Mouse (Mus musculus) lung, embryonic 14.5 days (tissue): ENCODE measurements around the gene Hmcn2. TPM values are rescaled to one million over a fixed set of nuclear protein-coding genes. Genes with fewer than 3 reads are reported as not detected.
A peak's percentile ranks its signal among the peaks of the same experiment; 100 is the strongest.

ENCODE experiments used
- ATAC-seq: fragments of 200-750 bp; cut with Nextera tagmentation; 2 replicates; pipeline ENCODE4 v1.8.0; 2017; ENCODE audit warnings: mild to moderate bottlenecking, moderate TSS enrichment, moderate library complexity; ENCODE audit not compliant: insufficient read depth
- DNase-seq: peaks from one replicate; pipeline ENCODE4 v3.0.0-alpha.2; 2015
- H3K27ac ChIP-seq: fragments of 300-500 bp; sonication (generic); 2 replicates; pipeline ENCODE4 v1.5.1; 2014; ENCODE audit warnings: low read depth, mild to moderate bottlenecking, moderate library complexity
- H3K27me3 ChIP-seq: fragments of 300-500 bp; sonication (generic); 2 replicates; pipeline ENCODE4 v1.6.1; 2014; ENCODE audit warnings: low read length, control low read depth; ENCODE audit not compliant: insufficient read depth
- H3K36me3 ChIP-seq: fragments of 300-500 bp; sonication (generic); 2 replicates; pipeline ENCODE4 v1.6.1; 2014; ENCODE audit warnings: control low read depth; ENCODE audit not compliant: insufficient read depth
- H3K4me1 ChIP-seq: fragments of 300-500 bp; sonication (generic); 2 replicates; pipeline ENCODE4 v1.6.1; 2014; ENCODE audit warnings: antibody characterized with exemption, control low read depth; ENCODE audit not compliant: insufficient read depth
- H3K4me2 ChIP-seq: fragments of 300-500 bp; sonication (generic); 2 replicates; pipeline ENCODE4 v1.6.1; 2014; ENCODE audit warnings: mild to moderate bottlenecking
- H3K4me3 ChIP-seq: fragments of 300-500 bp; sonication (generic); 2 replicates; pipeline ENCODE4 v1.5.1; 2014; ENCODE audit warnings: low read depth, low read length
- H3K9ac ChIP-seq: fragments of 300-500 bp; sonication (generic); 2 replicates; pipeline ENCODE4 v1.6.1; 2014
- H3K9me3 ChIP-seq: fragments of 300-500 bp; sonication (generic); 2 replicates; pipeline ENCODE4 v1.6.1; 2016; ENCODE audit warnings: low read depth, low read length, control low read depth
- CTCF ChIP-seq: IDR thresholded peaks from 2 replicates; pipeline ENCODE4 v1.5.1; 2016; ENCODE audit warnings: antibody characterized with exemption, low read depth
- WGBS: fragments of 180-500 bp; shearing (Covaris S2); extraction: QIAGEN DNeasy Blood & Tissue Kit; methylation state at CpG from one replicate; pipeline ENCODE4 v1.1.7; 2014; 5-methylcytosine and 5-hydroxymethylcytosine counted together
- polyA plus RNA-seq: library from polyadenylated mRNA; unstranded; fragments of >200 nt; fragmentation: Nextera tagmentation; extraction: Ambion mirVana; gene quantifications from 2 replicates; pipeline ENCODE4 v1.2.1, GENCODE M21; 2014

Gene Hmcn2
- polyA plus RNA-seq, 1 experiment from 2014 or later: 1.3 TPM

GRCm38 (mm10) chr2:31454280-31454679 lies 140.1 kb downstream of the Hmcn2 start:
- no peak overlapping the region for H3K4me3 ChIP-seq
- H3K9me3 ChIP-seq: no peaks in the 10 kb centered on the region
- ATAC-seq: peak; percentile 45; the same call in 1 of the 2 replicates
- peaks cover 14% of the 10 kb centered on the region for H3K4me1 ChIP-seq
- no peak for TF ChIP-seq CTCF
- WGBS: 35% methylated on average over 8 of the region's 8 CpGs
- peak; percentile 76 for DNase-seq
- peak overlapping the region; percentile 65 for H3K27ac ChIP-seq
- H3K36me3 ChIP-seq: no peaks in the 10 kb centered on the region
- no peak overlapping the region for H3K9ac ChIP-seq
- no peaks in the 10 kb centered on the region for H3K27me3 ChIP-seq
- H3K4me2 ChIP-seq: no peak overlapping the region

DNA sequence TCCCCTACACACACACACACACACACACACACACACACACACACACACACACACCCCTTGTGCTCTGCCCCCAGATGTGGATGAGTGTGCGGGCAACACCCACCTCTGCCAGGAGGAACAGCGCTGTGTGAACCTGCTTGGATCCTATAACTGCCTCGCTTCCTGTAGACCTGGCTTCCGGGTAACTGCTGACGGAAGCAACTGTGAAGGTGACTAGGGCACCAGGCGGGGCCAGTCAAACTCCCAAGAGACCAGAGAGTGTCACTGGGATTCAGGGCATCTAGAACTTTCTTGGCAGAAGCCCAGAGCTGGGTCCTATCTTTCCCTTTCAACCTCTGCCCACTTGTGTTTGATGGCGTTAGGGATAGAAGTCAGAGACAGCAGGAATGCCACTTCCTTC lies 141.2 kb downstream of the Hmcn2 start:
- 79% methylated on average over 7 of the region's 7 CpGs for WGBS
- Histone ChIP-seq H3K4me2 (no peak overlapping the region), H3K4me1 (peaks cover 17% of the 10 kb centered on the region)

DNA sequence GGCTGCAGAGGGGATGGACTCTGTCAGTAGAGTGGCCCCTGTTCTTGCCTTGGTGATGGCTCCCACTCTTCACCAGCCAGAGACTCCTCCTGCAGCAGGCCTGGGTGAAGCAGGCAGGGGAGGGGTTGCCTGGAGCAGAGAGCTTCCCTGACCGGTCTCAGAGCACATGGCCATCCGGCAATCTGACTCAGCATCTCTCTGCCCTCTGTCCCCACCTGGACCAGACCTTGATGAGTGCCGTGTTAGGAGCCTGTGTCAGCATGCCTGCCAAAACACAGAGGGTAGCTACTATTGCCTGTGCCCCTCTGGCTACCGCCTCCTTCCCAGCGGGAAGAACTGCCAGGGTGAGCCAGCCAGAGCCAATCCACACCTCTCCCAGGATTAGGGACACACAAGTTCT lies 144.2 kb downstream of the Hmcn2 start:
- Histone ChIP-seq H3K9ac (no peak overlapping the region), H3K27ac (no peak overlapping the region), H3K4me3 (no peak overlapping the region), H3K4me2 (no peak overlapping the region), H3K4me1 (peaks cover 17% of the 10 kb centered on the region), H3K36me3 (no peaks in the 10 kb centered on the region), H3K27me3 (peaks cover 15% of the 10 kb centered on the region), H3K9me3 (no peaks in the 10 kb centered on the region)
- DNase-seq (no peak), ATAC-seq (no peak)
- TF ChIP-seq CTCF: no peak
- WGBS: 57% methylated on average over 5 of the region's 5 CpGs

More for the DNA sequence above, 141.2 kb downstream of the Hmcn2 start:
- Histone ChIP-seq H3K27me3 (peaks cover 7% of the 10 kb centered on the region), H3K4me3 (no peak overlapping the region), H3K27ac (no peak overlapping the region), H3K36me3 (no peaks in the 10 kb centered on the region), H3K9me3 (no peaks in the 10 kb centered on the region), H3K9ac (no peak overlapping the region)
- DNase-seq (no peak), ATAC-seq (no peak)
- no peak for TF ChIP-seq CTCF

GRCm38 (mm10) chr2:31458989-31459936 lies 145.0 kb downstream of the Hmcn2 start:
- no peaks in the 10 kb centered on the region for H3K36me3 ChIP-seq
- peak; percentile 28 for ATAC-seq
- 0 out of 2 replicates have a peak, but pooled peaks have one; percentile 8 for TF ChIP-seq CTCF
- peak; percentile 59 for DNase-seq
- peaks cover 9% of the 10 kb centered on the region for H3K4me1 ChIP-seq
- peak overlapping the region; percentile 41; the same call in 1 of the 2 replicates for H3K4me3 ChIP-seq
- no peak overlapping the region for H3K27ac ChIP-seq
- WGBS: 22% methylated on average over 16 of the region's 16 CpGs
- peak overlapping the region; percentile 82 for H3K4me2 ChIP-seq
- H3K27me3 ChIP-seq: peaks cover 15% of the 10 kb centered on the region
- H3K9me3 ChIP-seq: no peaks in the 10 kb centered on the region
- no peak overlapping the region for H3K9ac ChIP-seq

GRCm38 (mm10) chr2:31460025-31460571 lies 145.9 kb downstream of the Hmcn2 start:
- Histone ChIP-seq H3K9ac (peak overlapping the region; percentile 51), H3K4me3 (peak overlapping the region; percentile 41), H3K36me3 (no peaks in the 10 kb centered on the region), H3K27me3 (peaks cover 15% of the 10 kb centered on the region), H3K4me1 (0 out of 2 replicates have a peak, but pooled peaks cover 3% of the 10 kb centered on the region), H3K27ac (no peak overlapping the region), H3K4me2 (peak overlapping the region; percentile 82), H3K9me3 (no peaks in the 10 kb centered on the region)
- TF ChIP-seq CTCF: peak; percentile 54
- ATAC-seq: peak; percentile 53
- DNase-seq: peak; percentile 74
- 1% methylated on average over 48 of the region's 48 CpGs for WGBS

DNA sequence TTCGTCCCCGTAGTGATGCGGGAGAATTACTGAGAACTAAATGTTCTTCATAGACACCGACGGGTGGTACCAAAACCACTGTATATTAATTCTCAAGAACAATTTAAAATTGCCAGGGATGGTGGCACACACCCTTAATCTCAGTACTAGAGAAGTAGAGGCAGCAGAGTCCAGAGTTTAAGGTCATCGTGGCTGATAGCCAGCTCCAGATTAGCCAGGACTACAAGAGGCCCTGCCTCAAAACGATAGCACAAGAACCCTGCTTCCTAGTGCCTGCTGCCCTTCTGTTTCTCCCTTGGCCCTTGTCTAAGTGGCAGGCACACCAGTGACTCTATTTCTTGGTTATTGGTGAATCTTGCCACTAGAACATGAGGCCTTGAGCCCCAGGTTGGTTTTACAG lies 146.7 kb downstream of the Hmcn2 start:
- 0 out of 2 replicates have a peak, but pooled peaks cover 3% of the 10 kb centered on the region for H3K4me1 ChIP-seq
- no peak overlapping the region for H3K4me2 ChIP-seq
- DNase-seq: no peak
- no peaks in the 10 kb centered on the region for H3K9me3 ChIP-seq
- H3K27me3 ChIP-seq: peaks cover 15% of the 10 kb centered on the region
- 72% methylated on average over 7 of the region's 7 CpGs for WGBS
- H3K27ac ChIP-seq: no peak overlapping the region
- no peaks in the 10 kb centered on the region for H3K36me3 ChIP-seq
- no peak overlapping the region for H3K9ac ChIP-seq
- no peak for TF ChIP-seq CTCF
- ATAC-seq: no peak
- H3K4me3 ChIP-seq: no peak overlapping the region

DNA sequence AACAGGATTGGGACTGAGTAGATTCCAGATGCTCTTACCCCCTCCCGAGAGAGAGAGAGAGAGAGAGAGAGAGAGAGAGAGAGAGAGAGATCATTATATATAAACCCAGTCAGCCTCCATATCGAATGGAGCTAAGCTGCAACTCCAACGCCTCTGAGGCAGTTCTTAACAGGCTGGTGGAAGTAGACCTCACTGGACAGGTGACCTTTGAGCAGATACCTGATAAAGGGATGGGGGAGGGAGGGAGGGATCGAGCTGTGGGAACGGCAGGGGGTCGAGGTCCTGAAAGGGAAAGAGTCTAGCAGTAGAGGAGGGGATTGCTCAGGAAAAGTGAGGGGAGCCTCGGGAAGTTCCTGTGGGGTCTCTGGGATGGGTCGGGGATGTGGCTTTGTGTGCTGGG lies 147.8 kb downstream of the Hmcn2 start:
- 0 out of 2 replicates have a peak, but pooled peaks cover 3% of the 10 kb centered on the region for H3K4me1 ChIP-seq
- ATAC-seq (no peak), DNase-seq (no peak)
- no peak overlapping the region for H3K9ac ChIP-seq
- H3K4me3 ChIP-seq: no peak overlapping the region
- WGBS: 28% methylated on average over 8 of the region's 8 CpGs
- H3K4me2 ChIP-seq: no peak overlapping the region
- no peaks in the 10 kb centered on the region for H3K36me3 ChIP-seq
- no peak overlapping the region for H3K27ac ChIP-seq
- H3K27me3 ChIP-seq: peaks cover 15% of the 10 kb centered on the region
- no peak for TF ChIP-seq CTCF
- H3K9me3 ChIP-seq: no peaks in the 10 kb centered on the region
